Mouse (Mus musculus) megakaryocyte-erythroid progenitor cell, adult 5-6 weeks (primary cell): ENCODE measurements around the gene Zkscan14. TPM values are rescaled to one million over a fixed set of nuclear protein-coding genes. Genes with fewer than 3 reads are reported as not detected.

ENCODE experiments used
- total RNA-seq, 2 experiments: library from RNA; stranded (forward) in 1 of 2; stranded (reverse) in 1 of 2; fragments of 200-1000, 215-1000 nt in 1 of 2; fragments of >200 nt in 1 of 2; fragmentation: Nextera tagmentation in 1 of 2; gene quantifications; 2 replicates each; pipeline ENCODE4 v1.2.3; 2014 to 2017

Gene Zkscan14
- total RNA-seq, 2 experiments from 2014 or later = 7.8 to 19.9 TPM

Other genes with a start within 250 kb of the Zkscan14 start
- 1.9 and 4.1 TPM in 2 replicates for gene Smurf1, start 236.0 kb downstream of the Zkscan14 start, total RNA-seq (2014; fragmentation: Nextera tagmentation)
- gene Smurf1, start 236.0 kb downstream of the Zkscan14 start, total RNA-seq (2017) = 1.0 and 5.1 TPM in 2 replicates
- not detected in 2 replicates for gene Gm4871, start 169.1 kb downstream of the Zkscan14 start, total RNA-seq (2014; fragmentation: Nextera tagmentation)
- not detected in 2 replicates for gene Gm4871, start 169.1 kb downstream of the Zkscan14 start, total RNA-seq (2017)
- not detected in 2 replicates for gene 1700018F24Rik, start 158.9 kb downstream of the Zkscan14 start, total RNA-seq (2014; fragmentation: Nextera tagmentation)
- not detected in 2 replicates for gene 1700018F24Rik, start 158.9 kb downstream of the Zkscan14 start, total RNA-seq (2017)
- gene Arpc1a, start 118.0 kb downstream of the Zkscan14 start, total RNA-seq (2014; fragmentation: Nextera tagmentation) = 102 and 117 TPM in 2 replicates
- gene Arpc1a, start 118.0 kb downstream of the Zkscan14 start, total RNA-seq (2017) = 90.0 and 94.7 TPM in 2 replicates
- gene Kpna7, start 117.8 kb downstream of the Zkscan14 start, total RNA-seq (2014; fragmentation: Nextera tagmentation) = not detected in 2 replicates
- not detected in 2 replicates for gene Kpna7, start 117.8 kb downstream of the Zkscan14 start, total RNA-seq (2017)
- gene Arpc1b, start 87.7 kb downstream of the Zkscan14 start, total RNA-seq (2014; fragmentation: Nextera tagmentation) = 54.0 and 68.8 TPM in 2 replicates
- 23.7 and 35.9 TPM in 2 replicates for gene Arpc1b, start 87.7 kb downstream of the Zkscan14 start, total RNA-seq (2017)
- gene Pdap1, start 61.6 kb downstream of the Zkscan14 start, total RNA-seq (2014; fragmentation: Nextera tagmentation) = 90.0 and 173 TPM in 2 replicates
- gene Pdap1, start 61.6 kb downstream of the Zkscan14 start, total RNA-seq (2017) = 333 and 358 TPM in 2 replicates
- 141 and 226 TPM in 2 replicates for gene Bud31, start 61.5 kb downstream of the Zkscan14 start, total RNA-seq (2014; fragmentation: Nextera tagmentation)
- gene Bud31, start 61.5 kb downstream of the Zkscan14 start, total RNA-seq (2017) = 255 and 296 TPM in 2 replicates
- gene Ptcd1, start 34.8 kb downstream of the Zkscan14 start, total RNA-seq (2014; fragmentation: Nextera tagmentation) = 10.2 and 15.4 TPM in 2 replicates
- gene Ptcd1, start 34.8 kb downstream of the Zkscan14 start, total RNA-seq (2017) = 17.9 and 18.6 TPM in 2 replicates
- 49.8 and 59.1 TPM in 2 replicates for gene Cpsf4, start 34.7 kb downstream of the Zkscan14 start, total RNA-seq (2014; fragmentation: Nextera tagmentation)
- gene Cpsf4, start 34.7 kb downstream of the Zkscan14 start, total RNA-seq (2017) = 42.1 and 63.4 TPM in 2 replicates
- 428 and 470 TPM in 2 replicates for gene Atp5j2, start 9.8 kb downstream of the Zkscan14 start, total RNA-seq (2014; fragmentation: Nextera tagmentation)
- gene Atp5j2, start 9.8 kb downstream of the Zkscan14 start, total RNA-seq (2017) = 74.1 and 117 TPM in 2 replicates
- gene Zkscan5, start 2.7 kb upstream of the Zkscan14 start, total RNA-seq (2014; fragmentation: Nextera tagmentation) = 5.7 and 9.5 TPM in 2 replicates
- 8.6 and 12.2 TPM in 2 replicates for gene Zkscan5, start 2.7 kb upstream of the Zkscan14 start, total RNA-seq (2017)
- 30.8 and 32.8 TPM in 2 replicates for gene Zfp655, start 29.8 kb upstream of the Zkscan14 start, total RNA-seq (2014; fragmentation: Nextera tagmentation)
- gene Zfp655, start 29.8 kb upstream of the Zkscan14 start, total RNA-seq (2017) = 37.4 and 43.8 TPM in 2 replicates
- gene Zscan25, start 78.6 kb upstream of the Zkscan14 start, total RNA-seq (2014; fragmentation: Nextera tagmentation) = 9.8 and 13.3 TPM in 2 replicates
- 6.6 and 14.9 TPM in 2 replicates for gene Zscan25, start 78.6 kb upstream of the Zkscan14 start, total RNA-seq (2017)
- gene Cyp3a57, start 143.4 kb upstream of the Zkscan14 start, total RNA-seq (2014; fragmentation: Nextera tagmentation) = not detected in 2 replicates
- gene Cyp3a57, start 143.4 kb upstream of the Zkscan14 start, total RNA-seq (2017) = not detected in 2 replicates